Mouse (Mus musculus) brain, embryonic 18.5 days (tissue): ENCODE measurements around the gene Rfc1.
A peak's percentile ranks its signal among the peaks of the same experiment; 100 is the strongest.

Experiments
- DNase-seq: peaks from one replicate; pipeline ENCODE4 v3.0.0-alpha.2; 2012; ENCODE audit warnings: low read depth, low spot score

The Rfc1 gene

DNA sequence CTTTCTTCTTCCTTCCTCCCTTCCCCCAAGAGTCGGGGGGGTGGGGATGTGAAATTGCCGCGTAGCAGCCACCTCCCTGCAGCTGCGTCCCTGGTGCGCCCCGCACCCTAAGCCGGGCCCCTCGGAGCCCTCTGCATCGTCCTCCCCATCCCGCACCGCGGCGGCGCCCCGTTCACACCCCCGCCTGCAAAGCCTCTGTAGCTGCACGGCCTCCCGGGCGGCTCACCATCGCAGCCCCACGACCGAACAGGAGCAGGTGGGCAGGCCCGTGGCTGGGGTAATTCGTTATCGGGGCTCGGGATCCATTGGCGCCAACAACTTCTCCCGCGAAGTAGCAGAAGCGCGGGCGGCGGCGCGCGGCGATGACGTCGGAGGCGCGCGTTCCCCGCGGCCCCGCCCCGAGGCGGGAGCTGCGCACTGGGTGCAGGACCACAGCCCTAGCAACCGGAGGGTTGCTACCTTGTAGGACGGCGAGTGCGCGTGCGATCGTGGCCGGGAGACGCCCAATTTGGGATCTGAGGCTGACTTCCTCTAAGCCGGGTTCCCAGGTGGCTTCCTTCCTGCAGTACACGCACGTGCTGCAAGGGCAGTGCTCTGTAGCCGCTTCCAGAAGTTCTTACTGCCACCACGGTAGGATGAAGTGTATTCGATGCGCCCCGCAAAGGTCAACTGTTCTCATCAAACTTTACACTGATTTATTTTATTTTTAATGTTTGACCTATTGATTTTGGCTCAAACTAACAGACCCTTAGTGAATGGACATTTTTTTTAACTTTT, at the start of gene Rfc1:
Gene Rfc1 (minus strand): TSS at position 373 of the 777 bp plus-strand sequence.
- DNase-seq, result peak; percentile 78

DNA sequence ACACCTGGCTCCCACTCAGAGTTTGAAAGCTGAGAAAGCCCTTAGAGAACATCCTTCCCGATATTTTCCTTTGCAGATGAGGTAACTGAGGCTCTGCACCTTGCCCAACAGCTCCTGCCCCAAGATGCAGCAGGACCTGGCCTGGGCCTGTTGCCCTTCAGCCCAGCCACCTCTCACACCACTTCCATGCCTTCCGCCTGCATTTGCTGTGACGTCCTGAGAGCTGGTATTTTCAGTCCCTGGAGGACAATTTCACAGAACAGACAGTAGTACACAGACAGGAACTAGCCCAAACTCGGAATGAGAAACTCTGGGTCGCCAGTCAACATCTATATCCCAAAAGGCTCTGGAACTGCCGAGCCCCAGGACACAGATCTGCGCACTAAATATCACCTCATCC, 39.3 kb upstream of the Rfc1 start:
- DNase-seq, result no peak

GRCm38 (mm10) chr5:65371551-65371950, 36.1 kb upstream of the Rfc1 start:
- no peak for DNase-seq

GRCm38 (mm10) chr5:65367837-65368236, 32.4 kb upstream of the Rfc1 start:
- DNase-seq, result no peak

GRCm38 (mm10) chr5:65357771-65358170, 22.3 kb upstream of the Rfc1 start:
- no peak for DNase-seq

DNA sequence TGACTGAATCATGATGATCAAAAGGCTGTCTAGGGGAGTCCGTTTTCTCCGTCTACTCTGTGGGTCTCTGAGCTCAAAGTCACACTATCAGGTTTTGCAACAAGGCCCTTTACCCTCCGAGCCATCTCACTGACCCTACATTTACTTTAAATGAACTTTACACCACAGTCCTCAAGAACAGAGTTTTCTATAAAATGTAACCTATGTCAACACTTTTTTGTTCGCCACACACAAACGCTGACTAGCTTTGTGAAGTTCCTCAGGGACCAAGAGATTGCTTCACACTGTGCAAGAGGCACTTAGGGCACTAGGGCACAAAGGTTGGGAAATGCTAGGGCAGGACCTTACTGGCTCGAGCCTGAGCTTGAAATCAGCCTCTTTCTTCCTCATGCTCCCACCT, 21.4 kb upstream of the Rfc1 start:
- DNase-seq, result no peak

- DNase-seq, result no peak
Measured at GRCm38 (mm10) chr5:65354985-65355384, 19.5 kb upstream of the Rfc1 start.

DNA sequence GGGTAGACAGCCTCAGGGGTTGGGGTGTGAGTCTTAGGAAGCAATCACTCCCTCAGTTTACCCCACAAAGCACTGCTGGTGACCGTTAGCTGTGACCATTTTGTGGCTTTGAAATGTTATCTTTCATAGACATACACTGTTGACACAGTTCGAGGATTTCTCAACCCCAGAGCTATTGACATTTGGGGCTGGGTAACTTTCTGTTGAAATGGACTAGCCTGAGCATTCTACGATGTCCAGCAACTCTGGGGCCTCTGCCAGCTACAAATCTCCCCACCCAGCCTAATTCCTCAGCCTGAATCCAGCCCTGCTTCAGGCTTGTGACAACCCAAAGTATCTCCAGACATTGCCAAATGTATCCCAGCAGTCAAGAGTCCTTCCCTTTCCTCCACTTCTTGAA, 18.6 kb upstream of the Rfc1 start:
- no peak for DNase-seq

DNA sequence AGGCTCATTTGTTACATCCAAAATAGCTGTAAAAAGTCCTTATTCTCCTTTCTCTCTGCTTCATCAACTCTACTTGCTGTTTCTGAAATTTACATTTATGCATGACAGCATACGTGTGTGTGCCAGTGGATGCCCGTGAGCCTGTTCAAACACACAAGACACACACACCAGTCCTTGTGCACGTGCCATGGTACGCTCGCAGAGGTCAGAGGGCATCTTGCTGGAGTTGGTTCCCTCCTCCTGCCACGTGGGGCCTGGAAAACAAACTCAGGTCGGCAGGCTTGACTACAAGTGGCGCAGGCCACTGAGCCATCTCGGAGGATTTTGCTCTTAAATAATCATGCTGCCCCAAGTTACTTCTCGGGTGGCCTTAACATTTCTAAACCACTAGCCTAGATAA, 15.0 kb upstream of the Rfc1 start:
- no peak for DNase-seq

GRCm38 (mm10) chr5:65348168-65348567, 12.7 kb upstream of the Rfc1 start, which contains the start of gene Klb:
Klb (plus strand) TSS chr5:65348314.
- no peak for DNase-seq

DNA sequence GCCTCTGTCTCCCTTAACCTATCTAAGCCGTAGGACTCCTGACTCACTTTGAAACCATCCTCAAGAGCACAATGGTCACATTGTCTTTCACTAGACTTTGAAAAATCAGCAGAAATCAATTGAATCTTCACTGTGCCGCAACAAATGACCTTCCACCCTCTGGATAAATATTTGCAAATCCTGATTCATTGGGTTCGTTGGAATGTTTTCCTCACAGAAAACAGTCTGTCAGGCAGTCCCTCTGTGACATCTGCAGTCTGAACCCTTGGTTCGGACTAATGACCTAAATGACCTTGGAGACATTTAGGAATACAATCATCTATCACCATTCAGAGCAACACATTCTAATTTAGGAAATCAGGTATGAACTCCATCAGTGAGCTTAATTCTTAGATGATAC, 4.7 kb upstream of the Rfc1 start:
- no peak for DNase-seq

DNA sequence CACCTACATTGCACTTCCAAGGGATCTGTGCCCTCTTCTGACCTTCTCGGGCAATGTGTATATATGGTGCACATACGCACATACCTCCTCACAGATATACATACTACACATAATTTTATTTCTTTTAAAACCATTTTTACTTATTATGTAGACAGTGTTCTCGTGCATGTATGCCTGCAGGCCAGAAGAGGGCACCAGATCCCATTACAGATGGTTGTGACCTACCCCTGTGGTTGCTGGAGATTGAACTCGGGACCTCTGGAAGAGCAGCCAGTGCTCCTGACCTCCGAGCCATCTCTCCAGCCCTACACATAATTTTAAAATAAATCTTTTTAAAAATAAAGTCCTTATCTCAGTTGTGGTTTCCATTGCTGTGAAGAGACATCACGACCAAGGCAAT, 2.9 kb upstream of the Rfc1 start:
- DNase-seq, result no peak

DNA sequence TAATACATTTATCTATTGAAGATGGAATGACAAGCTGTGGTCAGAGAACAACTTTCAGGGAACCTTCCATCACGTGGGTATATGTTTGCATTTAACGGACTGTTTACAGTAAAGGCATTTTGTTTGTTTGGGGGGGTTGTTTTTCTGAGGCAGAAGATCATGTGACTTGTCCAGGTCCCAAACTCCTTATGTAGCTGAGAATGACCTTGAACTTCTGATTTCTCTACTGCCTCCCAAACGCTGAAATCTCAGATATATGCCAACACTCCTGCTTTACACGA, 545 bp upstream of the Rfc1 start:
- DNase-seq, result no peak

GRCm38 (mm10) chr5:65334788-65335187, 682 bp downstream of the Rfc1 start:
- DNase-seq, result no peak

DNA sequence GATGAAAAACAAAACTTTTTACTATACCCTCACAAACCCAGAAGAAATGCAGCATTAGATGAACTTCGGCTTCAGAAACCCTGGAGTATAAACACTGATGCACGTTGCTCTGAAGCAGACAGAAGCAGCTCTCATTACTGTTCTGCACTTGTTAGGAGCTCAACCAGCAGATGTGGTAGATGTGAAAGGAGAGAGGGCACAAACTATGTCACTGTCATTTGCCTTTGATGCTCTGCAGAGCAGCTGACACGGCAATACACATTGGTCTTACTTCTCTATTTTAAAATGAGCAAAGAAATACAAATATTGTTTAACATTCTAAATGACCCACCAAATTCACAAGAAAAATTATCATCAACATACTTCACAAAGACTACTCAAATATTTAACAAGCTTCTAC, 5.5 kb downstream of the Rfc1 start:
- DNase-seq, result no peak

DNA sequence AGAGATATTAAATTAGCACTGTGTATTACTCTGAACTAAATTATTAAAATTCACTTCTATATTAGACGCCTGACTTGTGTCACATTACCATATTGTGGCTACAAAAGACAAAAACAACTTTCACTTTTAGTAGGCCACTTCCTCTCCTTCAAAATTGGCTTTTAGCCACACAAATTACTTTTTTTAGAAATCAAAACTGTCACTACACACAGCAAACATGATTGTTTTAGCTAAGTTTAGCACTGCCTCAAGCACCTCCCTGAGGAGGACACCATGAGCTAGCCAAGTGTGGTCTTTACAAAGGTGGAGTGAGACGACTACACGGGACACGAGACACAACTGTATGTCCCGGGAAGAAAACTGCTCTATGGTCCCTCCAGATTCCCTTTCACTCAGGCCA, 9.3 kb downstream of the Rfc1 start:
- no peak for DNase-seq

- DNase-seq, result no peak
Measured at GRCm38 (mm10) chr5:65324758-65325355, 10.6 kb downstream of the Rfc1 start.

GRCm38 (mm10) chr5:65324271-65324670, 11.2 kb downstream of the Rfc1 start:
- no peak for DNase-seq

DNA sequence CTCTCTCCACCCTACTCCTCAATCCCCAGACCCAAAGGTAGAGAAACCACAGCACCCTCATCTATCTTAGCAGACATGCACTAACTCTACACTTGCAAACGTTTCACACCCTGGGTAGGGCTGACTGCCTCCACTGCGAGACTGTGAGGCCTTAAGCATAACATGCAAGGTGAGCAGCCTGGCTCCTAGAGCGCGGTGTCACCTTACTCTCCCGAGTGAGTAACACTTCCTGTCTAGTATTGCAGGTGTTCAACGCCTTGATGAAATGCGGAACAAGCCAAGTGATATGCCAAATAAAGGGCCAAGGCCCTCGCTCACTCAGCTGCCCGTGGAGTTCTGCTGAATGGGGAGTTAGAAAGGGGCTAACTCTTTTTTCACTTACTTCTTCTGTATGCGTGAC, 13.3 kb downstream of the Rfc1 start:
- DNase-seq, result no peak

DNA sequence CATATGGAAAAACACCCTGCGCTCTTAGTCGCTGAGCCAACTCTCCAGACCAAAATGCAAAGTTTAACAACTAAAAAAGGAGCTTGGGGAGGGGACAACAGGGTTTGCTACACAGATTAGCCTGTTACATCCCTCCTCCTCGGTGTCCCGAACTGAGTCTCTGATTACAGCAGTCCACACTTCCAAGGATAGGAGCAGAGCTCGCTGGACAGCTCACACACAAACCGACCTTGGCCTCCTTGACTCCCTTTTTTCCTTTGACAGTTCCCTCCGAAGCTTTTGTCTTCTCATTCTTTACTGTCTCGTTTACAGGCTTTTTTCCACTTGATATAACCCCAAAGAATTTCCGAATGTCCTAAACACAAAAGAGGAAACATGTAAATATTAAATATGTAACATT, 16.3 kb downstream of the Rfc1 start:
- DNase-seq, result no peak

DNA sequence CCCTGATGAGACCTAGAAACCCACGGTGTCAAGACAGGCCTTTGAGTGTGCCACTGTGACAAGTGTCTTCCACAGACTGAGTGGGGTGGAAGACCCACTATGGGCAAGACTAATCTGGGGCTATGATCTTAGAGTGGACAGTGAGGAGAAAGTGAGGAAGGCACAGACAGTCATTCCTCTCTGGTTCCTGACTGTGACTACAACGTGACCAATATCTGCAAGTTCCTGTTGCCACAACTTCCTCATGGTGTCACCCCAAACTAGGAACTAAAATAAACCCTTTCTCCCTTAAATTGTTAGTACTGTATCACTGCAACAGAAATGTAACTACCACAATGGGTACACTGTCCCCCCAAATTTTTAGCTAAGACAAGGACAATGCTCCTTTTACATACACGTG, 26.6 kb downstream of the Rfc1 start:
- no peak for DNase-seq

GRCm38 (mm10) chr5:65308208-65308607, 27.3 kb downstream of the Rfc1 start:
- no peak for DNase-seq

GRCm38 (mm10) chr5:65305516-65305915, 30.0 kb downstream of the Rfc1 start:
- no peak for DNase-seq

DNA sequence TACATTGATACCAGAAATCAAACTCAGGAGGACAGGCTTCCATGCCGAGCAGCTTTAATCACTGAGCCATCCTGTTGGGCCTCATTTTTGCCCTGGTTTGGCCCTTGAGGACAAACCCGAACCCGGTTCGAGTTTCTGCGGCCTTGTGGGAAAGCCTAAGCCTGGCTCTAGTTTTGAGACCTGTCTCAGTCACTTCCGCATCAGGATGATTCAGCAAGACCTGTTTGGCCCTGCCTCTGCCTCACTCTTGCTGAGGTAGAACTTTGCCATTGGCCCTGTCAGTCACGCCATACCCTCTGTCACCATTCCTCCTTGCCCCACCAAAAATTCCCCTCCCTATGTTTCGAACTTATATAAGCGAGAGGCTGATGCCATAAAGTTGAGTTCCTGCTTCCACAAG, 35.3 kb downstream of the Rfc1 start:
- no peak for DNase-seq
